Mouse (Mus musculus): ENCODE data around the gene Ebf4. TPM values are rescaled to one million over a fixed set of nuclear protein-coding genes. Genes with fewer than 3 reads are reported as not detected.
"Not testable (repeated sequence)": the region's sequence is repeated elsewhere in the genome, so short reads cannot be mapped to it uniquely, and the experiment has no call there.

Gene Ebf4
- polyA plus RNA-seq, 1 experiment from 2014 or later = 2.5 TPM

DNA sequence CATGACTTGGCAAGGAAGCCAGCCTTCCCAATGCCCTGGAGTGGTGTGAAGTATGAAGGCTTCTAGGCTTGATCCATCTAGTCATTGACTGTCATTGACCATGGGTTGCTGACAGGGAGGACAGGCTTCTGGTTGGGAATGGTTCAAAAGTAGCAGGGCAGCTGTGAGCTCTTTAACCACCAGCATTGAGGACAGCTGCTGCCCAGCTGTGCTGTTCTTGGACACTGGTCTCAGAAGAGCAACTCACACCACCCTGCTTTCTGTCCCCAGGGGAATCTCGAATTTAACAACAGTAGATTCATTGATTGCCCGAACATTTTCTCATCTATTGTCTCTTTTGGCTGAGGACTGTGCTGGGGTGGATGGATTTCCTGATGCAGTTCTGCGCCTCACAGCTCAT lies 58.9 kb downstream of the Ebf4 start:
- 77% methylated on average over 3 of the region's 3 CpGs for WGBS
- H3K36me3 ChIP-seq (ENCODE audit: control insufficient read depth, insufficient read depth, low read length) = no peaks in the 10 kb centered on the region
- no peak for ATAC-seq (replicated peaks; ENCODE audit: low FRiP score)
- H3K9ac ChIP-seq (ENCODE audit: low read length) = no peak overlapping the region
- H3K4me1 ChIP-seq (replicated peaks; ENCODE audit: control insufficient read depth, insufficient read depth, low read length) = no peaks in the 10 kb centered on the region
- H3K27me3 ChIP-seq (ENCODE audit: control insufficient read depth, insufficient read depth, low read length) = no peaks in the 10 kb centered on the region
- no peaks in the 10 kb centered on the region for H3K9me3 ChIP-seq (ENCODE audit: control insufficient read depth, low read length)
- no peak for DNase-seq (ENCODE audit: low spot score)
- H3K4me3 ChIP-seq (ENCODE audit: low read depth, low read length) = no peak overlapping the region
- no peak overlapping the region for H3K27ac ChIP-seq (ENCODE audit: low read depth, low read length)
- H3K4me2 ChIP-seq (ENCODE audit: low read depth, low read length, severe bottlenecking) = no peak overlapping the region

DNA sequence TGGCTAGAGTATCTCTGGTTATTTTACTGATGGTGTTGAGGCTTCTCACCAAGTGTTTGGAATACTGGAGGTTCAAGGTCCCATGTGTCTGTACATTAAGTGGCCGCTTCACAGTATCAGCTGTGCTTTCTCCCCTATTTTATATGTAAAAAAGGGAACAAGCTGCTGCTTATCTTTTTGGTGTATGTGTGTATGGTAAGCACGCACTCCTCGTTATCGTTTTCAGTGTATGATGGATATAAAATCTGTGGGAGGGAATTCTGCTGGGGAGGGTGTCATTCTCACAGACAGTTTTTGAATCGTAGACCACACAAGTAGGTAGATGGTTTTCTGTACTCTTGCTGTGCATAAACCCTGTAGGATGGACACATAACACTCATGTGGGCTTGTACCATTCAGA lies 62.6 kb downstream of the Ebf4 start:
- DNase-seq (ENCODE audit: low spot score) (no peak), ATAC-seq (replicated peaks; ENCODE audit: low FRiP score) (no peak)
- no peak overlapping the region for H3K4me3 ChIP-seq (ENCODE audit: low read depth, low read length)
- 96% methylated on average over 5 of the region's 5 CpGs for WGBS
- H3K4me1 ChIP-seq (replicated peaks; ENCODE audit: control insufficient read depth, insufficient read depth, low read length) = peaks cover 8% of the 10 kb centered on the region; the same call in 1 of the 2 replicates
- H3K9ac ChIP-seq (ENCODE audit: low read length) = no peak overlapping the region
- H3K27me3 ChIP-seq (ENCODE audit: control insufficient read depth, insufficient read depth, low read length) = peaks cover 32% of the 10 kb centered on the region
- no peaks in the 10 kb centered on the region for H3K9me3 ChIP-seq (ENCODE audit: control insufficient read depth, low read length)
- H3K36me3 ChIP-seq (ENCODE audit: control insufficient read depth, insufficient read depth, low read length) = no peaks in the 10 kb centered on the region
- no peak overlapping the region for H3K27ac ChIP-seq (ENCODE audit: low read depth, low read length)
- H3K4me2 ChIP-seq (ENCODE audit: low read depth, low read length, severe bottlenecking) = no peak overlapping the region

DNA sequence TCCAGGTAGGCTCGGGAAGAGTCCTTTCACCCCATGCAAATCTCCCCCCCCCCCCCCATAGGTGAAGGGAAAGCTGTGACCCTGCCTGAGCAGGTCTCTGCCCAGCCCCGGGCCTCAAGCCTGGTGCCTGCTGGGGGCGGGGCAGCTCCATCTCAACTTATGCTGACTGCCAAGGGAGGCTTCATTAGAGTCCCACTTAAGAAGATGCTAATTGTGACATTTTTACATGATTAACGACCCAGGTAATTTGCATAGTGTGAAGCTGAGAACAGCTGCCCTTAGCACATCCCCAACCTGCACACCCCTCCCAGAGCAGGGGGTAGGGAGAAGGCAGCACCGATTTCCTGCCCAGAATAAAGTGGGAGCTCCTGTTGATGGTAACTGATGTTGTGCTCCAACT lies 63.9 kb downstream of the Ebf4 start:
- no peak for DNase-seq (ENCODE audit: low spot score)
- H3K4me1 ChIP-seq (replicated peaks; ENCODE audit: control insufficient read depth, insufficient read depth, low read length) = peaks cover 8% of the 10 kb centered on the region; the same call in 1 of the 2 replicates
- peak; percentile 64 for ATAC-seq (replicated peaks; ENCODE audit: low FRiP score)
- H3K27ac ChIP-seq (ENCODE audit: low read depth, low read length) = no peak overlapping the region
- no peak overlapping the region for H3K4me3 ChIP-seq (ENCODE audit: low read depth, low read length)
- no peak overlapping the region for H3K4me2 ChIP-seq (ENCODE audit: low read depth, low read length, severe bottlenecking)
- peaks cover 42% of the 10 kb centered on the region for H3K27me3 ChIP-seq (ENCODE audit: control insufficient read depth, insufficient read depth, low read length)
- WGBS = 24% methylated on average over 5 of the region's 5 CpGs
- H3K9me3 ChIP-seq (ENCODE audit: control insufficient read depth, low read length) = no peaks in the 10 kb centered on the region
- H3K36me3 ChIP-seq (ENCODE audit: control insufficient read depth, insufficient read depth, low read length) = no peaks in the 10 kb centered on the region
- H3K9ac ChIP-seq (ENCODE audit: low read length) = no peak overlapping the region

DNA sequence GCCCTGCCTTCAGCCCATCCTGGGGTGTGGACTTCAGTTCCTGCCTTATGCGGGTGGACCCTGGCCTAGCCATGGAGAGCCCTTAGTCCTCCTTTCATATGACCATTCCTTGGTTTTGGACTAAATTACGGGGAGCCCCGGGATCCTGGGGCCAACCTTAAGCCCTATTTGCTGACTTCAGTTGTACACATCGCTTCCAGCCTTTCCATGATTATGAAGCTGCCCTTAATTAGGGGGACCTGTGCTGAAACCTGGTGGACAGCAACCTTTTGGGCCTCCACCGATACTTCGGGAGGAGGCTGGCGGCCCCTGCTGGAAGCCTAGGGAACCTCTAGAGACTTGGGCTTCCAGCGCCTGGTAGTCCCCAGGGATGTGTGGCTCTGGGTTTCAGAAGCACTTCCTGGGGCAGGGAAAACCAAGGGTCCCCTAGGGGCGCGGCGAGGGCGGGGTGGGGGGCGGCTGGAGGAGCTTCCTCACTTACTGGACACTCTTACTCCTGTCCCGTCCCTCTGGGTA lies 67.6 kb downstream of the Ebf4 start:
- Histone ChIP-seq H3K27ac (ENCODE audit: low read depth, low read length) (no peak overlapping the region), H3K27me3 (ENCODE audit: control insufficient read depth, insufficient read depth, low read length) (peaks cover 47% of the 10 kb centered on the region), H3K9me3 (ENCODE audit: control insufficient read depth, low read length) (no peaks in the 10 kb centered on the region), H3K4me1 (replicated peaks; ENCODE audit: control insufficient read depth, insufficient read depth, low read length) (peaks cover 10% of the 10 kb centered on the region; the same call in 1 of the 2 replicates), H3K4me3 (ENCODE audit: low read depth, low read length) (no peak overlapping the region), H3K9ac (ENCODE audit: low read length) (no peak overlapping the region), H3K4me2 (ENCODE audit: low read depth, low read length, severe bottlenecking) (no peak overlapping the region), H3K36me3 (ENCODE audit: control insufficient read depth, insufficient read depth, low read length) (no peaks in the 10 kb centered on the region)
- 1% methylated on average over 14 of the region's 14 CpGs for WGBS
- DNase-seq (ENCODE audit: low spot score) (peak; percentile 82), ATAC-seq (replicated peaks; ENCODE audit: low FRiP score) (0 out of 2 replicates have a peak, but pooled peaks have one; percentile 67)

DNA sequence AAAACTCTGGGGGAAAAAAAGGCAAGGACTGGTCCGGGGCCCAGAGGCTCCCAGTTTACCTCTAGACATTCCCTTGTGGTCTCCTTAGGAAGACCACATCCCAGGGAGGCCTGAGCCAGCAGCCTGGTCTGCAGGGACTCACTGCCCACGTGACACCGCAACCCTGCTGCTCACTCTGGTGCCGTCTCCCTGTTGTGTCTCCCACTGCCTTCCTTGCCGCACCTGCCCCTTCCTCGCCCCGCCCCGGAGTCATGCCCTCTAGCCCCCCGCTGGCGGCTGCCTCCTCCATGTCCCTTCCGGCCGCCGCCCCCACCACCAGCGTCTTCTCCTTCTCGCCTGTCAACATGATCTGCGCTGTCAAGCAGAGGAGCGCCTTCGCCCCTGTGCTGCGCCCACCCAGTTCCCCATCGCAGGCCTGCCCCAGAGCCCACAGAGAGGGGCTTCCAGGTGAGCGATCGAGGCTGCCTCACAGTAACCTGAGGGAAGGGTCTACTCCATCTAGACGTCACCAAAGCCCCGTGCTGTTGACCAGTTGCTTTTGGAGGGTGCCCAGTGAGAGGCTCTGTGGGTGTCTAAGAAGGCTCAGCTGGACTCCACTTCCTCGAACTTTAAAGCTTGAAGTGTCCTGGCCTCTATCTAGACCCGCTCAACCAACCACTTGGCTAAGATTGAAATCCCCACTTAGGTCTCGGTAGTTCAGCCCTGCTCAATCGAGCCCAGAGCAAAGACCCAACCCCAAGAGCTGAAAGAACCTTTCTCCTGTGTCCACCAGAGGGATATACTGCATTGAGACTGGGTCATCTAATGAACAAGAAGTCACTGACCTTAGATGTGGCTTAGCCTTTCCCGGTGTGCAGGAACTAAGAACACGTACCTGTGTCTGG lies 70.5 kb downstream of the Ebf4 start:
- Histone ChIP-seq H3K36me3 (ENCODE audit: control insufficient read depth, insufficient read depth, low read length) (no peaks in the 10 kb centered on the region), H3K9me3 (ENCODE audit: control insufficient read depth, low read length) (no peaks in the 10 kb centered on the region), H3K4me2 (ENCODE audit: low read depth, low read length, severe bottlenecking) (peak overlapping the region; percentile 42), H3K4me1 (replicated peaks; ENCODE audit: control insufficient read depth, insufficient read depth, low read length) (peaks cover 10% of the 10 kb centered on the region; the same call in 1 of the 2 replicates), H3K27ac (ENCODE audit: low read depth, low read length) (no peak overlapping the region), H3K9ac (ENCODE audit: low read length) (0 out of 2 replicates have a peak overlapping the region, but pooled peaks have one; percentile 12), H3K4me3 (ENCODE audit: low read depth, low read length) (peak overlapping the region; percentile 23), H3K27me3 (ENCODE audit: control insufficient read depth, insufficient read depth, low read length) (peaks cover 36% of the 10 kb centered on the region)
- ATAC-seq (replicated peaks; ENCODE audit: low FRiP score) (no peak), DNase-seq (ENCODE audit: low spot score) (peak; percentile 51)
- 8% methylated on average over 30 of the region's 30 CpGs for WGBS

DNA sequence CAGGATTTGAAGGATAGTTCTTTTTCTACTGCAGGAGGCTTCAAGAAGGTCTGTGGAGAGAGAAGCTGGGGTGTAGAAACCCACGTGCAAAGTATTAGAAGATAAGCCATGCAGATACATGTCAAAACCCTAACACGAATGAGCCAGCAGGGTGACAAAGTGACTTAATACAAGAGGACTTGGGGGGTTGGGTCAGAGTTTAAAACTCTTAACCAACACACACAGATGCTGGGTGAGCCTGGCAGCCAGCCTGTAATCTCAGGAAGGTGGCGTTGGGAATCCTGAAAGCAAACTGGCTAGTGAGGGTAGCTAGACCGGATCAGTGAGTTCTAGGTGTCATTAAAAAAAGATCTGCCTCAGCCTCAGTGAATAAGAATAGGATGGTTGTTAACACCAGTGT lies 72.4 kb downstream of the Ebf4 start:
- Histone ChIP-seq H3K9me3 (ENCODE audit: control insufficient read depth, low read length) (no peaks in the 10 kb centered on the region), H3K27ac (ENCODE audit: low read depth, low read length) (no peak overlapping the region), H3K27me3 (ENCODE audit: control insufficient read depth, insufficient read depth, low read length) (peaks cover 17% of the 10 kb centered on the region), H3K4me3 (ENCODE audit: low read depth, low read length) (no peak overlapping the region), H3K4me2 (ENCODE audit: low read depth, low read length, severe bottlenecking) (no peak overlapping the region), H3K9ac (ENCODE audit: low read length) (no peak overlapping the region), H3K4me1 (replicated peaks; ENCODE audit: control insufficient read depth, insufficient read depth, low read length) (peaks cover 4% of the 10 kb centered on the region; the same call in 1 of the 2 replicates), H3K36me3 (ENCODE audit: control insufficient read depth, insufficient read depth, low read length) (no peaks in the 10 kb centered on the region)
- no peak for ATAC-seq (replicated peaks; ENCODE audit: low FRiP score)
- WGBS = 69% methylated on average over 4 of the region's 4 CpGs
- DNase-seq (ENCODE audit: low spot score) = no peak

DNA sequence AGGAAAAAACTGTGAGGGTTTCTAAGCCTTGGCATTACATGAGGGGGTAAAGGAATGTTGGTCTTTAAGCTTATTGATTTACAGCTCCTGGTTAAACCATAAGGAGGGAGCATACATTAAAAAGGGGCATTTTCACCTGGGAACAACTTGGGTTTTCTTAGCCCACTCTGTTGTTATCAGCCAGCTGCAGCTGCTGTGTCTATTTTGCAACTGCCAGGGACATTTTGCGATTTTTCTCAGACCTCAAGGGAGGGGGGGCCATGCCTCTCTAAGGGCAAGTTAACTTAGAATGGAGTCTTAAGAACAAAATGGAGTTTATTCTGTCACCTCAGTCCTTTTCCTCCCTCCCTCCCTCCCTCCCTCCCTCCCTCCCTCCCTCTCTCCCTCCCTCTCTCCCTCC lies 78.1 kb downstream of the Ebf4 start:
- 63% methylated on average over 1 of the region's 1 CpGs for WGBS
- DNase-seq (ENCODE audit: low spot score); ATAC-seq (replicated peaks; ENCODE audit: low FRiP score): not testable (repeated sequence)

DNA sequence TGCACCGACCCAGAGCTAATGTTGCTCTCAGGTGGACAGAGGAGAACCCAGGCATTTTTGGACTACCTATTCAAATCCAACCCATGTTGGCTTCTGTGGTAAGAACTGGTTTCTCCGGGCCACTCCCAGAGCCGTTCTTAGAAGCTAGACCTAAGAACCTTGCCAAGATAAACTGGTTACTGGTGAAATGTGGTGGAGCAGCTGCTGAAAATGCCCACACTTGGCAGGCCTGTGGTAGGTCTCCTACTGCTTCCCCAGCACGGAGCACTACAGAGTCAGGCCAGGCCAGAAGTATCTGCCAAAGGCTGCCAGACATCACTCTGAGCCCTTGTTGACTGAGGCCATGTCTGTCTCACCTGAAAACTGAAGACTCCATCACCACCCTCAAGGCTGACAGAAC lies 80.0 kb downstream of the Ebf4 start:
- H3K27me3 ChIP-seq (ENCODE audit: control insufficient read depth, insufficient read depth, low read length) = no peaks in the 10 kb centered on the region
- H3K9ac ChIP-seq (ENCODE audit: low read length) = no peak overlapping the region
- no peaks in the 10 kb centered on the region for H3K36me3 ChIP-seq (ENCODE audit: control insufficient read depth, insufficient read depth, low read length)
- H3K4me1 ChIP-seq (replicated peaks; ENCODE audit: control insufficient read depth, insufficient read depth, low read length) = no peaks in the 10 kb centered on the region
- H3K4me3 ChIP-seq (ENCODE audit: low read depth, low read length) = no peak overlapping the region
- no peaks in the 10 kb centered on the region for H3K9me3 ChIP-seq (ENCODE audit: control insufficient read depth, low read length)
- H3K27ac ChIP-seq (ENCODE audit: low read depth, low read length) = no peak overlapping the region
- no peak for ATAC-seq (replicated peaks; ENCODE audit: low FRiP score)
- WGBS = 80% methylated on average over 4 of the region's 4 CpGs
- H3K4me2 ChIP-seq (ENCODE audit: low read depth, low read length, severe bottlenecking) = no peak overlapping the region
- peak; percentile 48 for DNase-seq (ENCODE audit: low spot score)

More for the DNA sequence above, 78.1 kb downstream of the Ebf4 start:
- not testable (repeated sequence) for H3K27ac ChIP-seq (ENCODE audit: low read depth, low read length); H3K4me1 ChIP-seq (replicated peaks; ENCODE audit: control insufficient read depth, insufficient read depth, low read length); H3K36me3 ChIP-seq (ENCODE audit: control insufficient read depth, insufficient read depth, low read length); H3K27me3 ChIP-seq (ENCODE audit: control insufficient read depth, insufficient read depth, low read length); H3K9me3 ChIP-seq (ENCODE audit: control insufficient read depth, low read length); H3K4me2 ChIP-seq (ENCODE audit: low read depth, low read length, severe bottlenecking); H3K4me3 ChIP-seq (ENCODE audit: low read depth, low read length); H3K9ac ChIP-seq (ENCODE audit: low read length)

Measured in forebrain, embryonic 11.5 days (tissue).